Mouse (Mus musculus) embryo, embryonic 11.5 days (tissue): Measurements from ENCODE around the gene Gm136.
A peak's percentile ranks its signal among the peaks of the same experiment; 100 is the strongest.

Source experiments
- DNase-seq: peaks from one replicate; pipeline ENCODE4 v3.0.0-alpha.2; 2012; ENCODE audit warnings: low read depth, low spot score

Gm136 gene

GRCm38 (mm10) chr4:34715062-34715461, 41.0 kb downstream of the Gm136 start:
- DNase-seq: no peak

GRCm38 (mm10) chr4:34708127-34708526, 47.9 kb downstream of the Gm136 start:
- no peak for DNase-seq

DNA sequence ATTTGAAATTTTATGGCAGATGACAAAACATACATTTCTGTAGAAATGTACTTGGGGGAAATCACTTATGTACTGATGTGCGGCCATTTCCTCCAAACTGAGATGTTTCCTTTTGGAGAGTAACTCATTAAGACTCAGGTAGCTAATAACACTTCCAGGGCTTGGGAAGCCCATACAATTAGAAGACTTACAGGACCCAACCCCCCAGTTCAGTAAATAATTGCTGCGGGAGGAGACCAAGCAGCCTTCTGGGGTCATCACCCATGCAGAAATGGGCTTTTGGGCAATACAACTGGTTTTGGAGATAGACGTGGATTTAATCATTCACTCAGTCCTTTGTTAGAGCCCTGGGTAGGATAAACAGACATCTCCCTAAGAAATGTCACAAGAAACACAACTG, 48.8 kb downstream of the Gm136 start:
- DNase-seq: no peak

DNA sequence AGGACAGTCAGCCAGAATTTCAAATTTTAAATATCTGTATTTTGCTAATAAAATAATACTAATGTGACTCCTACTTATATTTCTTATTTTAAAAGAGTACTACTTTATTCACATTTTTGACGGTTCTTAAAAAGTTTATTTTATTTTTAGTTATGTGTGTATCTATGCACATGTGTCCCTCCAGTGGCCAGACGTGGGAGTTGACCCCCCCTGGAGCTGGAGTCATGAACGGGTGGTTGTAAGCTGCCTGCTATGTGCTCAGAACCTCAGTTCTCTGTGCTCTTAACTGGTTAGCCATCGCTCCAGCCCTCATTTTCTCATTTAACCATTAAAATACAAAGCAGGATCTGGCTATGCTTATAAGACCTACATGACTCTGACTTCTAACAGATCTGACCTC, 53.0 kb downstream of the Gm136 start:
- no peak for DNase-seq

- no peak for DNase-seq
Measured at GRCm38 (mm10) chr4:34702231-34702630, 53.8 kb downstream of the Gm136 start.

- DNase-seq: peak; percentile 23
Measured at GRCm38 (mm10) chr4:34701528-34701927, 54.5 kb downstream of the Gm136 start.
